Mouse (Mus musculus) heart, embryonic 16.5 days (tissue): ENCODE results near the gene Tmem254c. TPM values are rescaled to one million over a fixed set of nuclear protein-coding genes. Genes with fewer than 3 reads are reported as not detected.
"Not testable (repeated sequence)": the region's sequence is repeated elsewhere in the genome, so short reads cannot be mapped to it uniquely, and the experiment has no call there.

Experiments
- ATAC-seq: fragments of 200-750 bp; cut with Nextera tagmentation; replicated peaks from 2 replicates; pipeline ENCODE4 v1.8.0; 2017; ENCODE audit warnings: moderate number of reproducible peaks; ENCODE audit not compliant: insufficient read depth, low FRiP score; ENCODE audit errors: extremely low read depth
- H3K27ac ChIP-seq: fragments of 300-500 bp; sonication (generic); 2 replicates; pipeline ENCODE4 v1.5.1; 2014; ENCODE audit warnings: mild to moderate bottlenecking, low read length, control low read depth, moderate library complexity
- H3K27me3 ChIP-seq: fragments of 300-500 bp; sonication (generic); 2 replicates; pipeline ENCODE4 v1.6.1; 2014; ENCODE audit warnings: low read length, mixed read lengths; ENCODE audit not compliant: control insufficient read depth, insufficient read depth
- H3K36me3 ChIP-seq: fragments of 300-500 bp; sonication (generic); 2 replicates; pipeline ENCODE4 v1.6.1; 2014; ENCODE audit not compliant: control insufficient read depth, insufficient read depth
- H3K4me1 ChIP-seq: fragments of 300-500 bp; sonication (generic); 2 replicates; pipeline ENCODE4 v1.6.1; 2014; ENCODE audit warnings: low read length, mixed read lengths; ENCODE audit not compliant: control insufficient read depth, insufficient read depth
- H3K4me2 ChIP-seq: fragments of 300-500 bp; sonication (generic); 2 replicates; pipeline ENCODE4 v1.6.1; 2014; ENCODE audit warnings: low read depth, mild to moderate bottlenecking, control low read depth, low read length
- H3K4me3 ChIP-seq: fragments of 300-500 bp; sonication (generic); 2 replicates; pipeline ENCODE4 v1.5.1; 2014; ENCODE audit warnings: mild to moderate bottlenecking, control low read depth, low read length
- H3K9ac ChIP-seq: fragments of 300-500 bp; sonication (generic); 2 replicates; pipeline ENCODE4 v1.6.1; 2014; ENCODE audit warnings: low read length, control low read depth
- H3K9me3 ChIP-seq: fragments of 300-500 bp; sonication (generic); replicated peaks from 2 replicates; pipeline ENCODE4 v1.6.1; 2016; ENCODE audit warnings: low read length; ENCODE audit not compliant: control insufficient read depth
- WGBS: fragments of 180-500 bp; shearing (Covaris S2); extraction: QIAGEN DNeasy Blood & Tissue Kit; methylation state at CpG from one replicate; pipeline ENCODE4 v1.1.7; 2014; 5-methylcytosine and 5-hydroxymethylcytosine counted together
- polyA plus RNA-seq: library from polyadenylated mRNA; unstranded; fragments of >200 nt; fragmentation: Nextera tagmentation; extraction: Ambion mirVana; gene quantifications from 2 replicates; pipeline ENCODE4 v1.2.1, GENCODE M21; 2015

Tmem254c gene
- polyA plus RNA-seq, 1 experiment from 2014 or later, result 18.4 TPM

DNA sequence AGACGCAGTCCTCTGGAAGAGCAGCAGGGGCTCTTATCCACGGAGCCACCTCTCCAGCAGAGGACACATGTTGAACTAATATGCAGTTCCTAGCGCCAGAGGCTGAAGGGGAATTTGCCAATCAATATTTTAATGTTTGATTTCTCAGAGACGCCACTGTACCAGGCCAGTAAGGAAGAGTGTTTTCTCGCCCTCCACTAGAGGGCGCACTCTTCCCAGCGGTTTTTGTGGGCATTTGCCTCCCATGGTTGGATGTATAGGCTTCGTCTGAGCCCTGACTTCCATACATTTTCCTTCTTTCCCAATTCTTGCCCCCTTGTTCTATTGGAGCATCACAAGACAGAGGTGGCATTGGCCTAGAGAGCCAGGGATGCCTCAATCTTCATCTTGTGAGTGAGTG is 20.1 kb downstream of the Tmem254c start:
- not testable (repeated sequence) for H3K27me3 ChIP-seq, H3K4me3 ChIP-seq, H3K27ac ChIP-seq, H3K9ac ChIP-seq, H3K4me1 ChIP-seq, H3K36me3 ChIP-seq, H3K4me2 ChIP-seq, H3K9me3 ChIP-seq, ATAC-seq
- WGBS, result no CpG with 5 or more reads among the region's 8 CpGs

DNA sequence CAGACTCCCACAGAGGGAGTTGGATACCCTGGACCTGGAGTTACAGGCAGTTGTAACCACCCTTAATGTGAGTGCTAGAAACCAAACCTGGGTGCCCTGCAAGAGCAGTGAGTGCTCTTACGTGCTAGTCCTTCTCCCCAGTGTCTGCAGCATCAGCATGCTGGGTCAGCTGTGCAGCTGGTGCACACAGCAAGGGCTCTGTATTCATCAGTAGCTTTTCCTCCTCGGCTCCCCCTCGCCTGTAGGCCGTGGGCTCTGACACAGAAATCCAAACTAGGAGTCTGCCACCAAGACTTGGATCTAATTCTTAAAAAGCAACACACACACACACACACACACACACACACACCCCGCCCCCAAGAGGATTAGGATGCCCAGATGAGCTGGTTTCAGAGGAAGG is 22.1 kb downstream of the Tmem254c start:
- H3K4me3 ChIP-seq, H3K4me2 ChIP-seq, H3K27ac ChIP-seq, H3K4me1 ChIP-seq, H3K27me3 ChIP-seq, H3K36me3 ChIP-seq, H3K9me3 ChIP-seq, H3K9ac ChIP-seq, ATAC-seq: not testable (repeated sequence)
- WGBS, result no CpG with 5 or more reads among the region's 5 CpGs

- not testable (repeated sequence) for H3K9ac ChIP-seq, H3K36me3 ChIP-seq, H3K4me1 ChIP-seq, H3K9me3 ChIP-seq, ATAC-seq, H3K4me2 ChIP-seq, H3K27me3 ChIP-seq, H3K27ac ChIP-seq, H3K4me3 ChIP-seq
- no CpG with 5 or more reads among the region's 26 CpGs for WGBS
Observed at GRCm38 (mm10) chr14:26042611-26043010, 24.5 kb downstream of the Tmem254c start, which contains the start of gene Gm9780. Gene Gm9780 (minus strand): TSS chr14:26042711.

- not testable (repeated sequence) for H3K9me3 ChIP-seq, H3K4me3 ChIP-seq, H3K27ac ChIP-seq, H3K4me1 ChIP-seq, H3K9ac ChIP-seq, H3K4me2 ChIP-seq, H3K27me3 ChIP-seq, ATAC-seq, H3K36me3 ChIP-seq
- WGBS, result no CpG with 5 or more reads among the region's 6 CpGs
Observed at GRCm38 (mm10) chr14:26035439-26035838, 31.7 kb downstream of the Tmem254c start.

DNA sequence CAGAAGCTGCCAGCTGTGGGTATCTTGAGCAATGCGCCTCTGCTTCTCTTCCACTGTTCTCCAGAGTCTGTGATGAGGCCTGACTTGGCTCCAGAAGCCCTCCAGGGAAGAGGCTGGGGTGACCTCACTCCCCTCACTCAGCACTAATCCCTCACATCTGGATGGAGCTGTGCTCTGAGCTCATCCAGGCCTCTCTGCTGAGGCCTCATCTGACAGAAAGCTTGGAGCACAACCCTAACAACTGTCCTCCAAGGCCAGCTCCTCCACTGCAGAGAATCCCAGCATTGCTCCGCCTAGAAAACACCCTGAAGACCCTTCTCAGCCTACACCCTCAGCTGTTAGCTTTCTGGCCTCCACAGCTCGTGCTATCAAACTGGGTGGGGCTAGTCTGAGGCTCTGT is 32.8 kb downstream of the Tmem254c start:
- H3K27ac ChIP-seq, ATAC-seq, H3K4me2 ChIP-seq, H3K4me1 ChIP-seq, H3K27me3 ChIP-seq, H3K9me3 ChIP-seq, H3K36me3 ChIP-seq, H3K9ac ChIP-seq, H3K4me3 ChIP-seq: not testable (repeated sequence)
- WGBS, result no CpG with 5 or more reads among the region's 3 CpGs

DNA sequence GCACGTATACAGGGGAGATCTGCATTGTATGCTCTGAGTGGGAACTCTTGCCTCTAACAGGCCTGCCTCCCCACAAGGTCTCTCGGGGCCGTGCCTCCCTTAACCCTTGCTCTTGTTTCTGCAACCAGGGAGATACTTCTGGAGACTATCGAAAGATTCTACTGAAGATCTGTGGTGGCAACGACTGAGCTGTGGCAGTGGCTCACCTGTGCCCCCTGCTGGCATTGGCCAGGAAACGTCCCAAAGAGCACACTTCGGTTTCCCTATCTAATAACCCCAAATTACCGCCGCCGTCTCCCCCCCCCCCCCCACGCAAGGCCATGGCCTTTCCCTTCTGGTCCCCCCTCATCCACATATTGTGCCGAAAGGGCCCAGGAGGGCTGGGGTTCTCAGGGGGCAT is 41.5 kb downstream of the Tmem254c start:
- H3K4me1 ChIP-seq, H3K4me2 ChIP-seq, H3K9me3 ChIP-seq, ATAC-seq, H3K4me3 ChIP-seq, H3K27me3 ChIP-seq, H3K27ac ChIP-seq, H3K36me3 ChIP-seq, H3K9ac ChIP-seq: not testable (repeated sequence)
- no CpG with 5 or more reads among the region's 12 CpGs for WGBS

DNA sequence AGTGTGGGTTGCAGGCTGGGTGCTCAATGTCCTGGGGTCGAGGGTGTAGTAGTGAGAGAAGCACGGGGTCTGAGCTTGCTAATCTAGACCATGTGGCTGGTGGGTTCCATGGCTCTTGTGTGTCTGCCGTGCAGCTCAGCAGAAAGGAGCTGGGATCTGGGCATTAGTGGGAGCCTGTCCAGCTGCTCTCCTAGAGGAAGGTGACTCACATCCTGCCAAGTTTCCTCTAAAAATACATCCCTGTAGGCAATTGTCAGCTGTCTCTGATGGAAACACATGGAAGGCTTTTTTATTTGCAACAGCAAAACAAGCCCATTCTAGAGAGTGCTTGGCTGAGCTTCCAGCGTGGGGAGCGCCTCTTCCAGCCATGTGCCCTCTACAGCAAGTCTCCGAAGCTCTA is 44.3 kb downstream of the Tmem254c start:
- ATAC-seq, result peak; percentile 55; the same call in 1 of the 2 replicates
- no CpG with 5 or more reads among the region's 6 CpGs for WGBS
- not testable (repeated sequence) for H3K9ac ChIP-seq

GRCm38 (mm10) chr14:26021555-26021954 is 45.6 kb downstream of the Tmem254c start:
- ATAC-seq, H3K9ac ChIP-seq: not testable (repeated sequence)
- no CpG with 5 or more reads among the region's 9 CpGs for WGBS

More for the DNA sequence above, 44.3 kb downstream of the Tmem254c start:
- not testable (repeated sequence) for H3K4me2 ChIP-seq, H3K36me3 ChIP-seq, H3K9me3 ChIP-seq, H3K27me3 ChIP-seq, H3K27ac ChIP-seq, H3K4me3 ChIP-seq, H3K4me1 ChIP-seq

DNA sequence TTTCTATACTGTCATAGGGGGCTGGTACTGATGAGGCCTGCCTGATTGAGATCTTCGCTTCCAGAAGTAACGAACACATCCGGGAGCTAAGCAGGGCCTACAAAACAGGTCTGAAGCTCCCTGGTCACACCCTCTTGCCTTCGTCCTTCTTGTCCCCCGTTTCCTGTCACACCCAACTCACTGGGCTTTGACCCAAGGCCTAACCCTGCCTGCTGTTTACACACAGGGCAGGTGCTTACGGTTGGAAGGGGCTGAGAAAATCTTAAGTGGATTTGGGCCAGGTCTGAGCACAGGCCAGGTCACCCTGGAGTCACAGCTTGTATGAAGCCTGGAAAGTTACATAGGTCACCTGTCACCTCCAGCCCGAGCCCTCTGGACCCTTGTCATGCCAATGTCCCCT is 50.7 kb downstream of the Tmem254c start:
- H3K9me3 ChIP-seq, H3K4me1 ChIP-seq, H3K4me3 ChIP-seq, ATAC-seq, H3K36me3 ChIP-seq, H3K27me3 ChIP-seq, H3K4me2 ChIP-seq, H3K9ac ChIP-seq, H3K27ac ChIP-seq: not testable (repeated sequence)
- no CpG with 5 or more reads among the region's 7 CpGs for WGBS

More at GRCm38 (mm10) chr14:26021555-26021954, 45.6 kb downstream of the Tmem254c start:
- not testable (repeated sequence) for H3K4me1 ChIP-seq, H3K27ac ChIP-seq, H3K4me3 ChIP-seq, H3K36me3 ChIP-seq, H3K27me3 ChIP-seq, H3K4me2 ChIP-seq, H3K9me3 ChIP-seq
